12 mouse cellular contexts compared by ENCODE assay signal in the genomic region with DNA sequence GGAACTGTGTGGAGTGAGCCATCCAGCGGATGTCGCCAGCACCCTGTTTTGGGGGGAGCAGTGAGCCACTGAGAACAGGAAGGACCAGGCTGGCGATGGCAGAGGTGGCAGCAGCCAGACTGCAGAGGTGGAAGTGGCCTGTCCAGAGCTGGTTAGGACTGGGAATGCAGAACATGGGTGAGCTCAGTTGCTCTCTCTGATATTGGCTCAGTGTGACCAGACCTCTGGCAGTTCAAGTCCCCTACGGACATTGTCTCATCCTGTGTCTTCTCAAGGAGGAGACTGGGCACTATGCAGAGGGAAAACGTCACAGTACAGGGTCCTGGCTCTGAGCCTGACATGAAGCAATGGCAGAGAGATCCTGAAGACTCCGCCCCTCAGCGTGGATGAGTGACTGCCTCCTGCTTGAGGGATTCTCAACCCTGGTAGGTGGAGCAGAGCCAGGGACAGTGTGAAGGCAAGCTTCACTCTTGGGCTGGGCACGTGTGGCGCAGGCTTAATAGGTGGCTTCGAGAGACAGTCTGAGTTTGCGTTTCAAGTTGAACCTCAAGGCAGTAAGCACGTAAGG. TPM values are rescaled to one million over a fixed set of nuclear protein-coding genes. Genes with fewer than 3 reads are reported as not detected.
DNase-seq lines count a peak whose midpoint lies in the region; ATAC-seq and TF ChIP-seq lines count a peak whose summit lies in the region.
"Had no signal": no experiment of that assay in that cellular context is flagged by ENCODE, and none has a peak within 500 bp of the region (broad histone marks: within the 10 kb centered on the region; RNA-seq: fewer than 3 reads in every experiment).

No protein-coding gene starts in this region.

- no peaks in the 10 kb centered on the region for H3K27me3 ChIP-seq in midbrain, embryonic 11.5 days (ENCODE audit: control insufficient read depth, insufficient read depth, low read length)
- H3K27me3 ChIP-seq in midbrain, embryonic 13.5 days: no peaks in the 10 kb centered on the region
- H3K27me3 ChIP-seq in stomach, postnatal 0 days (ENCODE audit: control insufficient read depth, insufficient read depth, low read length): no peaks in the 10 kb centered on the region
- H3K27me3 ChIP-seq: stomach, embryonic 15.5 days had no signal

- H3K9me3 ChIP-seq in midbrain, embryonic 11.5 days (ENCODE audit: control insufficient read depth, low read length): no peaks in the 10 kb centered on the region
- no peaks in the 10 kb centered on the region for H3K9me3 ChIP-seq in midbrain, embryonic 13.5 days
- no peaks in the 10 kb centered on the region for H3K9me3 ChIP-seq in stomach, postnatal 0 days (ENCODE audit: control insufficient read depth, low read length)
- H3K9me3 ChIP-seq: midbrain, embryonic 10.5 days; stomach, embryonic 15.5 days had no signal

- no peak for TF ChIP-seq EP300 in stomach, postnatal 0 days (optimal IDR thresholded peaks at IDR 0.05)

- peak; percentile 49 for DNase-seq in gastrocnemius, adult 2 months
- DNase-seq in gastrocnemius, postnatal 14 days: no peak
- DNase-seq in midbrain, embryonic 11.5 days (ENCODE audit: low spot score, missing footprints): peak; percentile 51
- DNase-seq in lung, adult 18-20 months: peak; percentile 56 to 74
- no peak for DNase-seq in stomach, postnatal 0 days (ENCODE audit: low spot score)
- DNase-seq in urinary bladder, postnatal 25 days (ENCODE audit: low spot score): no peak
- DNase-seq in layer of hippocampus, postnatal 14 days (ENCODE audit: low spot score in 2 of 2): no peak
- DNase-seq: layer of hippocampus, postnatal 36 days; right cerebral cortex, postnatal 14 days had no signal

- no peak overlapping the region for H3K4me2 ChIP-seq in midbrain, embryonic 11.5 days
- no peak overlapping the region for H3K4me2 ChIP-seq in midbrain, embryonic 13.5 days (replicated peaks)
- no peak overlapping the region for H3K4me2 ChIP-seq in stomach, postnatal 0 days (replicated peaks; ENCODE audit: low read depth)
- H3K4me2 ChIP-seq: stomach, embryonic 15.5 days had no signal

- no peak overlapping the region for H3K9ac ChIP-seq in midbrain, embryonic 11.5 days (ENCODE audit: low read length)
- no peak overlapping the region for H3K9ac ChIP-seq in midbrain, embryonic 13.5 days (replicated peaks)
- H3K9ac ChIP-seq in stomach, postnatal 0 days (ENCODE audit: low read length): no peak overlapping the region
- H3K9ac ChIP-seq: stomach, embryonic 15.5 days had no signal

- no peak overlapping the region for H3K27ac ChIP-seq in gastrocnemius, adult 2 months
- no peak overlapping the region for H3K27ac ChIP-seq in midbrain, embryonic 11.5 days (ENCODE audit: low read depth, low read length)
- no peak overlapping the region for H3K27ac ChIP-seq in midbrain, embryonic 13.5 days
- H3K27ac ChIP-seq in stomach, postnatal 0 days (replicated peaks): no peak overlapping the region
- H3K27ac ChIP-seq: midbrain, embryonic 10.5 days; stomach, embryonic 15.5 days had no signal

- no peaks in the 10 kb centered on the region for H3K36me3 ChIP-seq in midbrain, embryonic 11.5 days (ENCODE audit: control insufficient read depth, insufficient read depth, low read length)
- no peaks in the 10 kb centered on the region for H3K36me3 ChIP-seq in midbrain, embryonic 13.5 days
- no peaks in the 10 kb centered on the region for H3K36me3 ChIP-seq in stomach, postnatal 0 days (ENCODE audit: control insufficient read depth, insufficient read depth, low read length)
- H3K36me3 ChIP-seq: midbrain, embryonic 10.5 days; stomach, embryonic 15.5 days had no signal

- intact Hi-C loops in gastrocnemius, adult 2 months (cut with DNase I): no loop called here
- intact Hi-C loops in gastrocnemius, postnatal 14 days (cut with DNase I; ENCODE audit: low total_unique reads): no loop called here

- no peak overlapping the region for H3K4me3 ChIP-seq in gastrocnemius, adult 2 months
- no peak overlapping the region for H3K4me3 ChIP-seq in midbrain, embryonic 11.5 days (ENCODE audit: low read depth, low read length)
- H3K4me3 ChIP-seq in midbrain, embryonic 13.5 days (replicated peaks): no peak overlapping the region
- H3K4me3 ChIP-seq in stomach, postnatal 0 days (ENCODE audit: low read depth, low read length): no peak overlapping the region
- H3K4me3 ChIP-seq: midbrain, embryonic 10.5 days; stomach, embryonic 15.5 days had no signal

- TF ChIP-seq CTCF in gastrocnemius, adult 2 months (IDR thresholded peaks at IDR 0.05): no peak
- TF ChIP-seq CTCF in stomach, postnatal 0 days (IDR thresholded peaks at IDR 0.05; ENCODE audit: low read depth): no peak

- H3K4me1 ChIP-seq in midbrain, embryonic 11.5 days (ENCODE audit: control insufficient read depth, insufficient read depth, low read length): peaks cover 7% of the 10 kb centered on the region; the same call in 1 of the 2 replicates
- peaks cover 35% of the 10 kb centered on the region for H3K4me1 ChIP-seq in midbrain, embryonic 13.5 days (replicated peaks)
- no peaks in the 10 kb centered on the region for H3K4me1 ChIP-seq in stomach, postnatal 0 days (replicated peaks; ENCODE audit: control insufficient read depth, insufficient read depth)

- 79% methylated on average over 12 of the region's 12 CpGs for WGBS in midbrain, embryonic 11.5 days
- 81% methylated on average over 12 of the region's 12 CpGs for WGBS in midbrain, embryonic 13.5 days
- 68% methylated on average over 12 of the region's 12 CpGs for WGBS in stomach, postnatal 0 days

- ATAC-seq in midbrain, embryonic 11.5 days (ENCODE audit: low FRiP score): no peak
- no peak for ATAC-seq in midbrain, embryonic 13.5 days
- ATAC-seq in stomach, postnatal 0 days (ENCODE audit: low FRiP score, low TSS enrichment): peak; percentile 16; the same call in 1 of the 2 replicates

RNA-seq across cellular contexts. Expression of gene Clstn1, which starts 11.5 kb away (rescaled TPM):
- 10 to 100 TPM; 24.0 to 38.2 TPM for total RNA-seq in gastrocnemius, adult 2 months (2021)
- total RNA-seq in gastrocnemius, postnatal 14 days (2021): 10 to 100 TPM; 42.0 to 56.1 TPM
- 34.3 and 41.8 TPM in 2 replicates for polyA plus RNA-seq in midbrain, embryonic 11.5 days (2014; fragmentation: Nextera tagmentation; extraction: Ambion mirVana)
- 41.9 and 61.9 TPM in 2 replicates for polyA plus RNA-seq in midbrain, embryonic 13.5 days (2015; fragmentation: Nextera tagmentation; extraction: Ambion mirVana)
- polyA plus RNA-seq in stomach, postnatal 0 days (2015; fragmentation: Nextera tagmentation; extraction: Ambion mirVana): 28.6 and 30.5 TPM in 2 replicates
- total RNA-seq in layer of hippocampus, postnatal 14 days (2021): 100 to 1,000 TPM; 832 to 838 TPM

Comparison
In these comparisons a context has a peak if more than half of its experiments do, and no peak if none do; other contexts are left out.
1. DNase-seq: peak in gastrocnemius, adult 2 months (single experiment), midbrain, embryonic 11.5 days (single experiment) and lung, adult 18-20 months (2 of 2); none in gastrocnemius, postnatal 14 days (single experiment), stomach, postnatal 0 days (single experiment), urinary bladder, postnatal 25 days (single experiment) and layer of hippocampus, postnatal 14 days (0 of 2).
2. RNA of gene Clstn1, which starts 11.5 kb away (total RNA-seq): 832 to 838 TPM in layer of hippocampus, postnatal 14 days; 42.0 to 56.1 TPM in gastrocnemius, postnatal 14 days and 24.0 to 38.2 TPM in gastrocnemius, adult 2 months; every median in the first group is over 10 times any median in the second.